Mouse (Mus musculus): ENCODE measurements around the gene 4930539E08Rik. TPM values are rescaled to one million over a fixed set of nuclear protein-coding genes. Genes with fewer than 3 reads are reported as not detected.

The 4930539E08Rik gene
- polyA plus RNA-seq, 2 experiments: 0.18 to 0.35 TPM

DNA sequence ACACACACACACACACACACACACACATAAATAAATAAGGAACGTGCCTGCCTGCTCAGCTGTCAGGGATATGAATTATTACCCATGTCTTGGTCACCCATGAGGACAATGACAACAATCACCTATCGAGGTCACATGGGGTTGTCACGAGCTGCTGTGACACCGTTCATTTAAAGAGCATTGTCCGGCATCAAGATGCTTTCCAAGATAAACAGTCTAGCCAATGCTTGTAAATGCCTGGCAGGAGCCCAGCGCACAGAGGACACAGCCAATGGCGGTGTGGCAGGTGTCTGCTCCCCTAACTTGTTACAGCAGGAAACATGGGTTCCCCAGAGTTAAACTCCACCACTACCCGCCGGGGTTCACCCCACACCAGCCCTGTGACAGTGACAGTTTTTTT lies 12.9 kb upstream of the 4930539E08Rik start:
- no peak overlapping the region for H3K27ac ChIP-seq (replicated peaks; ENCODE audit: low read depth, low read length)
- H3K4me1 ChIP-seq (ENCODE audit: control insufficient read depth, insufficient read depth, low read length): peaks cover 11% of the 10 kb centered on the region
- H3K9me3 ChIP-seq (ENCODE audit: control insufficient read depth, low read length): no peaks in the 10 kb centered on the region
- no peak overlapping the region for H3K4me3 ChIP-seq (replicated peaks; ENCODE audit: low read length)
- DNase-seq (ENCODE audit: low spot score) (no peak), ATAC-seq (ENCODE audit: low FRiP score, low read depth) (no peak)
- no peak for TF ChIP-seq POLR2A (IDR thresholded peaks at IDR 0.05; ENCODE audit: borderline replicate concordance, extremely low read depth, insufficient read depth, insufficient read length)
- H3K9ac ChIP-seq (ENCODE audit: low read depth, low read length, severe bottlenecking): no peak overlapping the region
- no peaks in the 10 kb centered on the region for H3K36me3 ChIP-seq (ENCODE audit: control insufficient read depth, insufficient read depth, low read length)
- H3K4me2 ChIP-seq (replicated peaks; ENCODE audit: low read depth, low read length, severe bottlenecking): no peak overlapping the region
- no peaks in the 10 kb centered on the region for H3K27me3 ChIP-seq (ENCODE audit: control insufficient read depth, insufficient read depth, low read length)
- 81% methylated on average over 9 of the region's 9 CpGs for WGBS

DNA sequence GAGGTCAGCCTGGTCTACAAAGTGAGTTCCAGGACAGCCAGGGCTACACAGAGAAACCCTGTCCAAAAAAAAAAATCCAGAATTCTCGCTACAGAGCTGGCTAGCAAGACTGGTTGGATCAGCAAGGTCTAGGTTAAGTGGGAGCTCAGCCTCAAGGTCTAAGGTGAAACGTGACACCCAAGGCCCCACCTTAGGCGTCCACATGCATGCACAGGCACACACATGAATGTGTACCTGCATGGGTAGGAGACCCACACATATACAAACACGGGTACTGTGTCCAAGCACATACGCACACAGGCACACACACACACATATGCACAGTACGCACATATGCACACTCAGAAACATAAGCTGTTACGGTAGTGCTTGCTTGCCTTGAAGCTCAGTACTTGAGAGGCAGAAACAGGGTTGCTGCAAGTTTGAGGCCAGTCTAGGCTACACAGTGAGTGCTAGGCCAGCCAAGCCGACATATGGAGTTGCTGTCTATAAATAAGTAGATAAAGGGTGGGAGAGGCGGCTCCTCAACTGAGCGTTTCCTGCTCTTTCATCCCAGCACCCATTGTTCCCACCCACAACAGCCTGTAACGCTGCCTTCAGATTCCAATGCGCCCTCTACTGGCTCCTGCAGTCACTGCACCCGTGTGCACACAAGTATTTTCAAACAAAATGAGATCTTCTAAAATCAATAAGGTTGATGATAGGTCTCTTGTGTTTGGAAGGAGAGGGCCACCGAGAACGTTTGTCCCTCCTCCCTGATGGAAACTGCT lies 11.9 kb upstream of the 4930539E08Rik start:
- no peak for DNase-seq (ENCODE audit: low spot score)
- no peak overlapping the region for H3K9ac ChIP-seq (ENCODE audit: low read depth, low read length, severe bottlenecking)
- H3K9me3 ChIP-seq (ENCODE audit: control insufficient read depth, low read length): no peaks in the 10 kb centered on the region
- H3K4me1 ChIP-seq (ENCODE audit: control insufficient read depth, insufficient read depth, low read length): peaks cover 11% of the 10 kb centered on the region
- ATAC-seq (ENCODE audit: low FRiP score, low read depth): no peak
- H3K27me3 ChIP-seq (ENCODE audit: control insufficient read depth, insufficient read depth, low read length): no peaks in the 10 kb centered on the region
- no peak overlapping the region for H3K4me2 ChIP-seq (replicated peaks; ENCODE audit: low read depth, low read length, severe bottlenecking)
- no peak overlapping the region for H3K27ac ChIP-seq (replicated peaks; ENCODE audit: low read depth, low read length)
- no peak overlapping the region for H3K4me3 ChIP-seq (replicated peaks; ENCODE audit: low read length)
- TF ChIP-seq POLR2A (IDR thresholded peaks at IDR 0.05; ENCODE audit: borderline replicate concordance, extremely low read depth, insufficient read depth, insufficient read length): no peak
- WGBS: 52% methylated on average over 15 of the region's 15 CpGs
- no peaks in the 10 kb centered on the region for H3K36me3 ChIP-seq (ENCODE audit: control insufficient read depth, insufficient read depth, low read length)

DNA sequence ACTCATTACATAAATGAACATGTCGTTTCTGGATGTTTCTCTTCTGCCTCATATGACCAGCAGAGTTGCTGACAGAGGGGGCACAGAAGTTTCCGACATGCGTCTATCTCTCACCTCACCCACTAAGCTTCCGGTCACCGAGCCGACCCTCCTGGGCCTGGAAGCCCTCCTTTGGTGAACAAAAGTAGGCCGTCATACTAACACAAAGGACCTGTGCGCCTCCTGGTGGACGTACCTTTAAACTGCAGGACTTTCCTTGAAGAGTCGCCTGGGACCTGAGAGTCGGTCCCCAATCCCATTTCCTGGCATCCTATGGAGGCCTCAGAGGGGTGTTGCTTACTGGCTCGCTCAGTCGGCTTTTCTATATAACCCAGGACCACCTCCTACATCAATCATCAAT lies 11.3 kb upstream of the 4930539E08Rik start:
- no peak overlapping the region for H3K27ac ChIP-seq (replicated peaks; ENCODE audit: low read depth, low read length)
- WGBS: 14% methylated on average over 13 of the region's 13 CpGs
- ATAC-seq (ENCODE audit: low FRiP score, low read depth): no peak

DNA sequence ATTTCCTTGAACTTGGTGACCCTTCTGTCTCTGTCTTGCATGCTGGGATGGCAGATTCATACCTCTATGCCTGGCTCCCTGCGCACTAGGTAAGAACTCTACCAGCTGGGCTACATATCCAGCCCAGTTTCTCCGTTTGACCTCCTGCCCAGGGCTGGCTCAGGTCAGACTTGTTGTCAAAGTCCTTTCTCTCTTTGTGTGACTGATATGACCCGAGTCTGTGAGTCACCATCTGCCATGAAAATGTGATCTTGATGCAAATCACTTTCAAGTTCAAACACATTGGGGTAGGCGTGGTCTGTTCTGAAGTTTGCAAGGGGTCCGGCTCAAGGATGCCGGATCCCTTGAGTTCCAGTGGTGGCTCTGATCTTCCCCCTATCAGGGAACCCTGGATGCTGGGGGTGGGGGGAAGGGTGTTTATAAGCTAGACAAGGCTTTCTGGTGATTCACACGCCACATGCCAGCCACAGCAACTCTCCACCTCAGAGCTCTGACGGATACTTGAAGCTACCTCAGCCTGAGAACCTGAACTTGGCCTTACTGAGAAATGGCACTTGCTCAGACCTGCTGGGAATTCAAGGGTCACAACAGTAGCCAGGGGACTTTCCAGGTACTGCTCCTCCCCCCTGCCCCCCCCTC lies 10.0 kb upstream of the 4930539E08Rik start:
- WGBS: 81% methylated on average over 8 of the region's 8 CpGs
- Histone ChIP-seq H3K4me1 (ENCODE audit: control insufficient read depth, insufficient read depth, low read length) (peaks cover 2% of the 10 kb centered on the region), H3K27ac (replicated peaks; ENCODE audit: low read depth, low read length) (no peak overlapping the region), H3K27me3 (ENCODE audit: control insufficient read depth, insufficient read depth, low read length) (no peaks in the 10 kb centered on the region), H3K36me3 (ENCODE audit: control insufficient read depth, insufficient read depth, low read length) (no peaks in the 10 kb centered on the region), H3K9me3 (ENCODE audit: control insufficient read depth, low read length) (no peaks in the 10 kb centered on the region), H3K4me3 (replicated peaks; ENCODE audit: low read length) (no peak overlapping the region), H3K4me2 (replicated peaks; ENCODE audit: low read depth, low read length, severe bottlenecking) (no peak overlapping the region), H3K9ac (ENCODE audit: low read depth, low read length, severe bottlenecking) (no peak overlapping the region)
- TF ChIP-seq POLR2A (IDR thresholded peaks at IDR 0.05; ENCODE audit: borderline replicate concordance, extremely low read depth, insufficient read depth, insufficient read length): no peak
- no peak for DNase-seq (ENCODE audit: low spot score)
- ATAC-seq (ENCODE audit: low FRiP score, low read depth): no peak

More for the DNA sequence above, 11.3 kb upstream of the 4930539E08Rik start:
- Histone ChIP-seq H3K36me3 (ENCODE audit: control insufficient read depth, insufficient read depth, low read length) (no peaks in the 10 kb centered on the region), H3K4me2 (replicated peaks; ENCODE audit: low read depth, low read length, severe bottlenecking) (no peak overlapping the region), H3K4me1 (ENCODE audit: control insufficient read depth, insufficient read depth, low read length) (peaks cover 11% of the 10 kb centered on the region), H3K4me3 (replicated peaks; ENCODE audit: low read length) (no peak overlapping the region), H3K9me3 (ENCODE audit: control insufficient read depth, low read length) (no peaks in the 10 kb centered on the region), H3K9ac (ENCODE audit: low read depth, low read length, severe bottlenecking) (no peak overlapping the region), H3K27me3 (ENCODE audit: control insufficient read depth, insufficient read depth, low read length) (no peaks in the 10 kb centered on the region)
- no peak for TF ChIP-seq POLR2A (IDR thresholded peaks at IDR 0.05; ENCODE audit: borderline replicate concordance, extremely low read depth, insufficient read depth, insufficient read length)
- peak; percentile 81 for DNase-seq (ENCODE audit: low spot score)

DNA sequence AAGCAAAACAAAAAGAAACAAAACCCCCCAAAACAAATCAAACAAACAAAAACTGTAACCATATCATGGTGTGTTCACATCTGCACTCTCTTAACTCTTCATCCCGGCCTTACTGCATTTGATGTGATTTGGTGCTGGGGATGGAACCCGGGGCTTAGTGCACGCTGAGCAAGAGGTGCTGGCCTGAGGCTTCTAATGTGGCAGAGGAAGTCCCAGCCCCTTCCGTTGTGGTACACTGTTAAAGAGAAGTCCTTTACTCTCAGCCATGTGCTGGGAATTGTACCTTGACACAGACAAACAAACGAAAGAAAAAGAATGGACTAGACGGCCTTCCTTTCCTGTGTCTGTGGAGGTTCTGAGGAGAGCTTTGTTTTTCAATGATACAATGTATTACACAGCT lies 7.0 kb upstream of the 4930539E08Rik start:
- no peak overlapping the region for H3K4me3 ChIP-seq (replicated peaks; ENCODE audit: low read length)
- no peak overlapping the region for H3K4me2 ChIP-seq (replicated peaks; ENCODE audit: low read depth, low read length, severe bottlenecking)
- no peaks in the 10 kb centered on the region for H3K27me3 ChIP-seq (ENCODE audit: control insufficient read depth, insufficient read depth, low read length)
- no peak for ATAC-seq (ENCODE audit: low FRiP score, low read depth)
- DNase-seq (ENCODE audit: low spot score): no peak
- 60% methylated on average over 6 of the region's 6 CpGs for WGBS
- H3K9me3 ChIP-seq (ENCODE audit: control insufficient read depth, low read length): no peaks in the 10 kb centered on the region
- no peaks in the 10 kb centered on the region for H3K36me3 ChIP-seq (ENCODE audit: control insufficient read depth, insufficient read depth, low read length)
- no peak overlapping the region for H3K27ac ChIP-seq (replicated peaks; ENCODE audit: low read depth, low read length)
- no peaks in the 10 kb centered on the region for H3K4me1 ChIP-seq (ENCODE audit: control insufficient read depth, insufficient read depth, low read length)
- TF ChIP-seq POLR2A (IDR thresholded peaks at IDR 0.05; ENCODE audit: borderline replicate concordance, extremely low read depth, insufficient read depth, insufficient read length): no peak
- H3K9ac ChIP-seq (ENCODE audit: low read depth, low read length, severe bottlenecking): no peak overlapping the region

All from limb, embryonic 14.5 days (tissue).